ENCODE assay signal across 8 mouse cellular contexts in genomic region chr7:35334527-35335452, GRCm38 (mm10). TPM values are rescaled to one million over a fixed set of nuclear protein-coding genes. Genes with fewer than 3 reads are reported as not detected.
DNase-seq lines count a peak whose midpoint lies in the region; ATAC-seq and TF ChIP-seq lines count a peak whose summit lies in the region.

No protein-coding gene starts in this region.

- under 1% methylated on average over 51 of the region's 51 CpGs for WGBS in lung, embryonic 16.5 days

- peaks cover 2 to 5% of the 10 kb centered on the region in 2 experiments; a peak in 2 of 4 replicates for H3K4me1 ChIP-seq in ES-E14 (ENCODE audit: control insufficient read depth in 2 of 2, insufficient read depth in 2 of 2, low read length in 2 of 2, poor library complexity in 1 of 2)
- H3K4me1 ChIP-seq in lung, embryonic 16.5 days (replicated peaks; ENCODE audit: control insufficient read depth, insufficient read depth, low read length), result peaks cover 6% of the 10 kb centered on the region

- DNase-seq in B cell, adult 2 months, result peak; percentile 75 to 79
- DNase-seq in ES-E14 (ENCODE audit: low read depth, low spot score), result no peak
- peak; percentile 37 for DNase-seq in embryo, embryonic 10 days (ENCODE audit: low spot score)
- DNase-seq in heart, adult 9 months (ENCODE audit: low spot score in 2 of 2), result peak; percentile 48 to 49
- peak; percentile 44 to 50 for DNase-seq in kidney, adult 8-10 months
- DNase-seq in ovary, adult 18-20 months (ENCODE audit: low spot score), result peak; percentile 23

- H3K4me3 ChIP-seq in ES-E14 (ENCODE audit: insufficient read depth in 1 of 2, low read depth in 1 of 2, low read length in 2 of 2, poor library complexity in 1 of 2, severe bottlenecking in 1 of 2), result peak overlapping the region; percentile 73 to 79
- H3K4me3 ChIP-seq in lung, embryonic 16.5 days (ENCODE audit: low read length), result peak overlapping the region; percentile 72

- H3K4me2 ChIP-seq in lung, embryonic 16.5 days (ENCODE audit: low read depth, low read length), result peak overlapping the region; percentile 97

- H3K27ac ChIP-seq in ES-E14 (ENCODE audit: insufficient read depth, low read depth, low read length, poor library complexity, severe bottlenecking), result no peak overlapping the region
- peak overlapping the region; percentile 8; the same call in 1 of the 2 replicates for H3K27ac ChIP-seq in lung, embryonic 16.5 days (ENCODE audit: low read length)

- peak overlapping the region; percentile 61 for H3K9ac ChIP-seq in ES-E14 (ENCODE audit: insufficient read depth, low read depth, low read length, poor library complexity, severe bottlenecking)
- peak overlapping the region; percentile 71 for H3K9ac ChIP-seq in lung, embryonic 16.5 days (ENCODE audit: low read length)

- in situ Hi-C loops in ES-E14 (cut with MboI; ENCODE audit: low sequenced_read_pairs in 2 of 2, unreplicated experiment in 2 of 2), result no loop called here

- peaks cover 8% of the 10 kb centered on the region; the same call in 1 of the 2 replicates for H3K27me3 ChIP-seq in lung, embryonic 16.5 days (ENCODE audit: control insufficient read depth, insufficient read depth, low read depth, low read length)

- no peaks in the 10 kb centered on the region for H3K9me3 ChIP-seq in ES-E14 (ENCODE audit: control insufficient read depth, insufficient read depth, low read depth, low read length)
- no peaks in the 10 kb centered on the region for H3K9me3 ChIP-seq in lung, embryonic 16.5 days (ENCODE audit: control insufficient read depth, low read length)

- no peaks in the 10 kb centered on the region for H3K36me3 ChIP-seq in ES-E14 (ENCODE audit: control insufficient read depth, insufficient read depth, low read length, poor library complexity, severe bottlenecking)
- H3K36me3 ChIP-seq in lung, embryonic 16.5 days (ENCODE audit: control insufficient read depth, insufficient read depth, low read length), result no peaks in the 10 kb centered on the region

- ATAC-seq in lung, embryonic 16.5 days (ENCODE audit: low read depth), result peak; percentile 8
- ATAC-seq in inflammation-experienced regulatory T-cells, adult 6 months, result no peak

TF ChIP-seq in ES-E14, 5 proteins besides CTCF, POLR2A, EP300 and RAD21:
- TF ChIP-seq ZNF384 (IDR thresholded peaks at IDR 0.05; ENCODE audit: low read depth, low read length) (no peak), MAFK (IDR thresholded peaks at IDR 0.05; ENCODE audit: insufficient read depth, low read depth, low read length) (0 out of 2 replicates have a peak, but pooled peaks have one; percentile 7), CHD2 (IDR thresholded peaks at IDR 0.05; ENCODE audit: low read depth, low read length) (peak; percentile 73)
TF ChIP-seq in ES-E14: peak in this region for 2.

RNA-seq across cellular contexts. Expression of gene Rhpn2, which starts 0.8 kb away (rescaled TPM):
- total RNA-seq in ES-E14 (2012; rRNA removed), result 12.6 and 12.7 TPM in 2 replicates
- 5.9 and 6.6 TPM in 2 replicates for polyA plus RNA-seq in lung, embryonic 16.5 days (2015; fragmentation: Nextera tagmentation; extraction: Ambion mirVana)
- under 1 TPM; 0.26 to 0.51 (median 0.47) TPM for polyA plus RNA-seq in inflammation-experienced regulatory T-cells, adult 6 months (2017; shearing (Covaris generic))

RNA-seq across cellular contexts. Expression of gene Gpatch1, which starts 16.6 kb away (rescaled TPM):
- total RNA-seq in ES-E14 (2012; rRNA removed), result 10.6 and 11.0 TPM in 2 replicates
- polyA plus RNA-seq in lung, embryonic 16.5 days (2015; fragmentation: Nextera tagmentation; extraction: Ambion mirVana), result 15.5 and 16.5 TPM in 2 replicates
- polyA plus RNA-seq in inflammation-experienced regulatory T-cells, adult 6 months (2017; shearing (Covaris generic)), result 10 to 100 TPM; 13.3 to 22.7 (median 21.2) TPM
